Mouse (Mus musculus): ENCODE measurements around the gene Fbxl16. TPM values are rescaled to one million over a fixed set of nuclear protein-coding genes. Genes with fewer than 3 reads are reported as not detected.

The Fbxl16 gene
- polyA plus RNA-seq, 1 experiment from 2014 or later = 1.6 TPM

Small RNA genes within 50 kb of the gene (microRNA-seq; reads per million reads assigned to microRNA genes)
- gene Mir3082 = 1.1 reads per million
- gene Mir6966 = not detected

Other genes starting within 250 kb of the Fbxl16 start
- gene Sox8, start 238.4 kb upstream of the Fbxl16 start, polyA plus RNA-seq (2015; fragmentation: Nextera tagmentation; extraction: Ambion mirVana) = 0.35 and 0.76 TPM in 2 replicates
- gene Lmf1, start 230.0 kb upstream of the Fbxl16 start, polyA plus RNA-seq (2015; fragmentation: Nextera tagmentation; extraction: Ambion mirVana) = 25.7 and 26.7 TPM in 2 replicates
- gene Gng13, start 91.9 kb upstream of the Fbxl16 start, polyA plus RNA-seq (2015; fragmentation: Nextera tagmentation; extraction: Ambion mirVana) = 2.3 and 3.0 TPM in 2 replicates
- gene Chtf18, start 81.7 kb upstream of the Fbxl16 start, polyA plus RNA-seq (2015; fragmentation: Nextera tagmentation; extraction: Ambion mirVana) = 36.7 and 42.0 TPM in 2 replicates
- 24.5 and 24.7 TPM in 2 replicates for gene Rpusd1, start 81.4 kb upstream of the Fbxl16 start, polyA plus RNA-seq (2015; fragmentation: Nextera tagmentation; extraction: Ambion mirVana)
- 0.44 and 0.71 TPM in 2 replicates for gene Mslnl, start 73.0 kb upstream of the Fbxl16 start, polyA plus RNA-seq (2015; fragmentation: Nextera tagmentation; extraction: Ambion mirVana)
- 15.8 and 24.2 TPM in 2 replicates for gene Msln, start 54.7 kb upstream of the Fbxl16 start, polyA plus RNA-seq (2015; fragmentation: Nextera tagmentation; extraction: Ambion mirVana)
- 25.8 and 30.2 TPM in 2 replicates for gene Narfl, start 35.3 kb upstream of the Fbxl16 start, polyA plus RNA-seq (2015; fragmentation: Nextera tagmentation; extraction: Ambion mirVana)
- 58.3 and 59.9 TPM in 2 replicates for gene Haghl, start 23.4 kb upstream of the Fbxl16 start, polyA plus RNA-seq (2015; fragmentation: Nextera tagmentation; extraction: Ambion mirVana)
- gene Ccdc78, start 22.5 kb upstream of the Fbxl16 start, polyA plus RNA-seq (2015; fragmentation: Nextera tagmentation; extraction: Ambion mirVana) = 0.70 and 0.76 TPM in 2 replicates
- 105 and 109 TPM in 2 replicates for gene Fam173a, start 16.2 kb upstream of the Fbxl16 start, polyA plus RNA-seq (2015; fragmentation: Nextera tagmentation; extraction: Ambion mirVana)
- gene AC134908.4, start 13.4 kb upstream of the Fbxl16 start, polyA plus RNA-seq (2015; fragmentation: Nextera tagmentation; extraction: Ambion mirVana) = 0.49 TPM in 1 of 2 replicates, not detected in the other
- 56.9 and 59.8 TPM in 2 replicates for gene Metrn, start 11.9 kb upstream of the Fbxl16 start, polyA plus RNA-seq (2015; fragmentation: Nextera tagmentation; extraction: Ambion mirVana)
- 25.2 and 26.5 TPM in 2 replicates for gene Wdr24, start 14.5 kb downstream of the Fbxl16 start, polyA plus RNA-seq (2015; fragmentation: Nextera tagmentation; extraction: Ambion mirVana)
- gene Jmjd8, start 19.8 kb downstream of the Fbxl16 start, polyA plus RNA-seq (2015; fragmentation: Nextera tagmentation; extraction: Ambion mirVana) = 50.7 and 51.5 TPM in 2 replicates
- 349 and 363 TPM in 2 replicates for gene Stub1, start 24.3 kb downstream of the Fbxl16 start, polyA plus RNA-seq (2015; fragmentation: Nextera tagmentation; extraction: Ambion mirVana)
- 0.82 and 1.2 TPM in 2 replicates for gene Rhbdl1, start 28.2 kb downstream of the Fbxl16 start, polyA plus RNA-seq (2015; fragmentation: Nextera tagmentation; extraction: Ambion mirVana)
- 2.2 and 2.5 TPM in 2 replicates for gene Gm20683, start 32.7 kb downstream of the Fbxl16 start, polyA plus RNA-seq (2015; fragmentation: Nextera tagmentation; extraction: Ambion mirVana)
- 20.1 and 20.6 TPM in 2 replicates for gene Rhot2, start 35.8 kb downstream of the Fbxl16 start, polyA plus RNA-seq (2015; fragmentation: Nextera tagmentation; extraction: Ambion mirVana)
- 32.2 and 32.8 TPM in 2 replicates for gene Wdr90, start 52.4 kb downstream of the Fbxl16 start, polyA plus RNA-seq (2015; fragmentation: Nextera tagmentation; extraction: Ambion mirVana)
- 18.1 and 21.7 TPM in 2 replicates for gene Mcrip2, start 59.7 kb downstream of the Fbxl16 start, polyA plus RNA-seq (2015; fragmentation: Nextera tagmentation; extraction: Ambion mirVana)
- 51.4 and 53.5 TPM in 2 replicates for gene Mettl26, start 66.0 kb downstream of the Fbxl16 start, polyA plus RNA-seq (2015; fragmentation: Nextera tagmentation; extraction: Ambion mirVana)
- gene Wfikkn1, start 71.8 kb downstream of the Fbxl16 start, polyA plus RNA-seq (2015; fragmentation: Nextera tagmentation; extraction: Ambion mirVana) = 0.35 and 0.40 TPM in 2 replicates
- 25.6 and 27.4 TPM in 2 replicates for gene Rab40c, start 110.6 kb downstream of the Fbxl16 start, polyA plus RNA-seq (2015; fragmentation: Nextera tagmentation; extraction: Ambion mirVana)
- 62.7 and 65.0 TPM in 2 replicates for gene Pigq, start 135.9 kb downstream of the Fbxl16 start, polyA plus RNA-seq (2015; fragmentation: Nextera tagmentation; extraction: Ambion mirVana)
- 0.51 TPM in 1 of 2 replicates, not detected in the other for gene Nhlrc4, start 135.9 kb downstream of the Fbxl16 start, polyA plus RNA-seq (2015; fragmentation: Nextera tagmentation; extraction: Ambion mirVana)
- gene A930017K11Rik, start 143.5 kb downstream of the Fbxl16 start, polyA plus RNA-seq (2015; fragmentation: Nextera tagmentation; extraction: Ambion mirVana) = 0.09 TPM in 1 of 2 replicates, not detected in the other
- 20.8 and 21.9 TPM in 2 replicates for gene Capn15, start 176.7 kb downstream of the Fbxl16 start, polyA plus RNA-seq (2015; fragmentation: Nextera tagmentation; extraction: Ambion mirVana)

Measured in lung, embryonic 15.5 days (tissue).